In genomic region chr12:99969906-99970305, GRCm38 (mm10) we compare ENCODE assay signal across 17 mouse cellular contexts.
"Had no signal": no experiment of that assay in that cellular context is flagged by ENCODE, and none has a peak within 500 bp of the region (broad histone marks: within the 10 kb centered on the region; RNA-seq: fewer than 3 reads in every experiment).

No protein-coding gene starts in this region.

- H3K27ac ChIP-seq: neural tube, embryonic 12.5 days; neural tube, embryonic 13.5 days; neural tube, embryonic 15.5 days; stomach, embryonic 15.5 days; stomach, postnatal 0 days had no signal

- H3K36me3 ChIP-seq: neural tube, embryonic 12.5 days; neural tube, embryonic 13.5 days; neural tube, embryonic 15.5 days; stomach, embryonic 15.5 days had no signal

- H3K4me3 ChIP-seq: neural tube, embryonic 12.5 days; neural tube, embryonic 13.5 days; neural tube, embryonic 15.5 days; stomach, embryonic 15.5 days had no signal

- DNase-seq: retina, postnatal 1 day; right cerebral cortex, adult 18-20 months; right cerebral cortex, postnatal 14 days; right cerebral cortex, postnatal 25 days; right cerebral cortex, postnatal 4 days; spleen, adult 18-20 months; thymus, adult 18-20 months; thymus, adult 2 months; thymus, postnatal 14 days; thymus, postnatal 25 days; thymus, postnatal 36 days; thymus, postnatal 4 days had no signal

- H3K9me3 ChIP-seq: neural tube, embryonic 12.5 days; neural tube, embryonic 13.5 days; neural tube, embryonic 15.5 days; stomach, embryonic 15.5 days had no signal
